Mouse (Mus musculus) megakaryocyte, embryonic 14.5 days (primary cell): ENCODE results near the gene Jag2.

Experiments
- FLI1 ChIP-seq: IDR thresholded peaks from 2 replicates; pipeline ENCODE4 v1.6.1; 2012; ENCODE audit warnings: low read length, inconsistent platforms, mixed read lengths
- GATA1 ChIP-seq: IDR thresholded peaks from 3 replicates; pipeline ENCODE4 v1.6.1; 2012; ENCODE audit warnings: mixed read lengths, low read length, inconsistent platforms, borderline replicate concordance

- TF ChIP-seq GATA1 (no peak), FLI1 (no peak)
Observed at GRCm38 (mm10) chr12:112950761-112951129, 21.2 kb upstream of the Jag2 start.
